Mouse (Mus musculus) A20 (cell line): ENCODE data around the gene Capn11.

Experiments
- DNase-seq: peaks from one replicate; pipeline ENCODE4 v3.0.0-alpha.2; 2011; ENCODE audit warnings: low read depth, low spot score

Gene Capn11

GRCm38 (mm10) chr17:45598891-45599290 lies 60.2 kb downstream of the Capn11 start:
- DNase-seq = no peak

- no peak for DNase-seq
Measured at GRCm38 (mm10) chr17:45598376-45598775, 60.7 kb downstream of the Capn11 start.

GRCm38 (mm10) chr17:45597787-45598186 lies 61.3 kb downstream of the Capn11 start:
- peak; percentile 36 for DNase-seq

- DNase-seq = peak; percentile 65
Measured at GRCm38 (mm10) chr17:45596631-45597396, 62.3 kb downstream of the Capn11 start.

GRCm38 (mm10) chr17:45595736-45596390 lies 63.3 kb downstream of the Capn11 start:
- no peak for DNase-seq

- DNase-seq = peak; percentile 81
Measured at GRCm38 (mm10) chr17:45594881-45595735, 64.0 kb downstream of the Capn11 start.

- DNase-seq = peak; percentile 47
Measured at GRCm38 (mm10) chr17:45594195-45594594, 64.9 kb downstream of the Capn11 start.

GRCm38 (mm10) chr17:45593479-45593878 lies 65.6 kb downstream of the Capn11 start:
- DNase-seq = peak; percentile 86

GRCm38 (mm10) chr17:45592606-45593431 lies 66.3 kb downstream of the Capn11 start:
- no peak for DNase-seq

GRCm38 (mm10) chr17:45591701-45592605 lies 67.2 kb downstream of the Capn11 start:
- DNase-seq = peak; percentile 70

GRCm38 (mm10) chr17:45590410-45590809 lies 68.7 kb downstream of the Capn11 start:
- no peak for DNase-seq

- no peak for DNase-seq
Measured at GRCm38 (mm10) chr17:45589844-45590243, 69.3 kb downstream of the Capn11 start.

GRCm38 (mm10) chr17:45589236-45589635 lies 69.9 kb downstream of the Capn11 start:
- DNase-seq = no peak

GRCm38 (mm10) chr17:45588370-45588769 lies 70.8 kb downstream of the Capn11 start:
- DNase-seq = no peak

- peak; percentile 41 for DNase-seq
Measured at GRCm38 (mm10) chr17:45586449-45586837, 72.7 kb downstream of the Capn11 start.

GRCm38 (mm10) chr17:45585725-45586448 lies 73.2 kb downstream of the Capn11 start:
- DNase-seq = no peak

- peak; percentile 69 for DNase-seq
Measured at GRCm38 (mm10) chr17:45584939-45585678, 74.0 kb downstream of the Capn11 start.

- no peak for DNase-seq
Measured at GRCm38 (mm10) chr17:45584096-45584896, 74.8 kb downstream of the Capn11 start.
